Mouse (Mus musculus): Measurements from ENCODE around the gene Cbln1.

Gene Cbln1

DNA sequence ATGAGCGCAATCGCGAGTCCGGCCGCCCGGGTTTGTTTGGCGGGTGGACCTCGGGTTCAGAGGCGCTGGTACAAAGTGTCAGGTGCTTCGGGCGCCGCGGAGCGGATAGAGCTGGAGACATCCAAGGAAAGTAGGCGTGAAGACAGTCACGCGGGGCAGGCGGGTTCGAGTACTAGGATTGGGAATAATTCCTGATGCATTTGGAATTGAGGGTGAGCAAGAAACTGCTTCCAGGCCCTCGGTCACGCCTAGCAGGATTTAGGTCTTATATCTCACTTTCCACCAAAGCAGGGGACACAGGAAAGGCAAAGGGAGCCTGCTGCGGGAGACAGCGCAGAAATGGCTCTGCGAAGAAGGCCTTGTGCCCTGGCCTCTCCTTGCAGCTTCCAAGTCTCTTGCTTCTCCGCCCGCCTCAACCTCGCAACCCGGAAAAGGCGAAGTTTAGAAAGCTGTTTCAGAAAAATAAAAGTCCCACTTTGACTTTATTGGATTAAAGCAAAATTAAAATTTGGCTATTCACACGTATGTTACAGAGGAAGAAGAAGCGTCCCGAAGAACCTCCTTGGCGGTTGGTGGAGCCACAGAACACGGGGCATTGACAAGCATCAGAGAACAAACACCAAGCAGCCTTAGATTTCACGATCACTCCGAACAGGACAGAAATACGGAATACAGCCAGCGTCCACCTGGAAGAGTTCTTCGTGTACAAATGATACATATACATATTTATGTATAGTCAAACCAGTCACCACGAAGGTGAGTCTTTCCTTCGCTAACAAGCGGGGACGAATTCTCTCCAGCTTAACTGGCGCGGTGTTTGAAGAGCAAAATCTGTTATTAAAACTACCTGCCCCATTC lies 3.2 kb downstream of the Cbln1 start:
- no peak for DNase-seq

DNA sequence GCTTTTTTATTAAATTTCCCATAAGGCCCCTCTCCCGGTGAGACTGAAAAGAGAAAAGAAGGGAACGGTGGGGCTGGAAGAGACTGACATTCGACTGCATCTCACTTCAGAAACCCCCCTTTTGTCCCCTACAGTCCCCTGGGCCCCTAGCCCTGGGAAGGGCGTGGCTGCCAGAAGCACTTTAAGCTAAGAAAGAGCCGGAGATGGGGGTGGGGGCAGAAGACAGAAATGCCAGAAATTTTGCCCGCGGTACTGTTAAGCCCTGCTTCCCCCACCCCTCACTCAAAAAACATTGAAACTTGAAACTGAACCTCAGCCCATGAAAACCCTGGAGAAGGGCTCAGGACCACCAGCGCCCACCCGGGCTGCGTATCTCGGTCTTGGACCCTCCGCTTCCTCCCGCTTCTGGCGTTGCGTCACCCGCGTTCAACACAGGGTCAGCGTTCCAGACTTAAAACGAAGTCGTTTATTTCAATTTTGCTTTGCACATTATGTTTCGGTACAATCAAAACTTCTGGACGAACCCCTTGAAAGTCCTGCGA lies 3.9 kb downstream of the Cbln1 start:
- no peak for DNase-seq

DNA sequence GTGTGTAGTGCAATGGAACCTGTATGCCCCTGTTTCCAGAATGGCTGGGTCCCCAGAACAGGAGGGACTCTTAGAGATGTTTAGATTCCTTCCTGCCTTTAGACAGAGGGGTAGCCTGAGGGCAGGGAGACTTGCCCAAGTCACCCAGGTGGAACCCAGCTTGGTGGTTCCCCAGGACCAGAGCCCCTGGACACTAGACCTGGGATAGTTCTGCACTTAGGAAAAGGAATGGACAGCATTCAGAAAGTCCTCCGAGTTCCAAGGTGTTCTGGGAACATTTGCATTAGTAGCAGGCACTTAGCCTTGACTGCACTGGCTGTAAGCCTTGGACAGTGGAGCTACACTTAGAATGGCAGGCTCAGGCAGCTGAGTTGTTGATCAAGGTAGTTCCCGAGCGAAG lies 4.5 kb downstream of the Cbln1 start:
- DNase-seq, result no peak

DNA sequence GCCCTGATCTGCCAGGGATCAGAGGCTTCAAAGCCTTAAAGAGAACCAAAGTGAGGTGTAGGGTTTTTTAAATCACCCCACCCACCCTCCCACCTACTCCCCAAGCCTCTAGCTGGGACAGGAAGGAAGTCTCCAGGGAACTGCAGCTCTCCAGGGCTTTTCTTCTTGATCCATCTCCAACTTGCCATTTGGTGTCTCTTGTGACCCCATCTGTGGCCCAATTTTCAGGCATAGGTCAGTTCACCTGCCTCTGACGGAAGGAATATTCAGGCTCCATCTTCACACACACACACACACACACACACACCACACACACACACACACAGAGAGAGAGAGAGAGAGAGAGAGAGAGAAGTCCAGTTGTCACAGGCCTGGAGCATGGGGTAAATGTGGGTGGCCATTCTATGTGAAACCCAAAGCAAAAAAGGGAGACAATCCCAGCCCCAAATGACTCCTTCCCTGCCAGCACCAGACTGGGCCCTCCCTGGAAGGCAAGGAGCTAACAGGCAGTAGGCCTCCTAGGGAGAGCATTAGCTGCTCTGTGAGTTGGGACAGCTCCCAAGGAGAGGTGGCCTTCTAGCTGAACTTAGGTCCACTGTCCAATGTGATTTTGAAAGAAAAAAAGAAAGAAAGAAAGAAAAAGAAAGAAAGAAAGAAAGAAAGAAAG lies 5.3 kb downstream of the Cbln1 start:
- no peak for DNase-seq

DNA sequence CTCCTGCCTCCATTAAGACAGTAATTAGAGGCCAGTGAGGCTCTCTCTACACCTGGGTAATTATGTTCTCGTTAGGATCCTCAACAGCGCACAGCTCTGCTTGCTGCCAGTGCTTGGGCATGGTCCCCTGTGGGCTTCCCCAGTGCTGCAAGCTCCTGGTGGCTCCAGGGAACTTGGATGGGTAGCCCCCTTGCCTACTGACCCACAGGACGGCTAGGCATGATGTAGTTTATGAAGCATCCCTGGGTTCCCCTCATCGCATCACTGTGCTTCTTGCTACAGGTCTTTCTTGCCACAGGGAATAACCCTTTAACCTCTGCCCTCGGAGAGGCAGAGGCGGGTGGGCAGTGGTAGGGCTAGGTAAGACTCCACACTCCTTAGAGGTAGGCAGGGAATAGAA lies 6.1 kb downstream of the Cbln1 start:
- no peak for DNase-seq

DNA sequence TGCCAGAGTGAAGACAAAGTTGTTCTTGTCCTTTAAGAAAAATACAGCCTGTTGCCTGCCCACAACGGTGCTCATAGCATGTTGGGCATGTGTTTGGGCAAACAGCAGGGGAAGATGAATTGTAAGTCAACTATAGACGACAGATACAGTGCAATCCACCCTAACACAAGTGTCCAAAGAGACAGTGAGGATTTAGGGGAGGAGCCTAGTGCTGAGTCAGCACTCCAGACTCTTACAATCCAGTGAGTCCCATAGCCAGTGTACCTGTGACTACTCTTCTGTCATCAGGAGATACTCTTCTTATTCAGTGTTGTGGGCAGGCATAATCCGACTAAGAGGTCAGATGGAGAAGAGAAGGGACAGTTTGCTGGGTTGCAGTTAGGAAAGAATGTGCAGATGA lies 8.0 kb downstream of the Cbln1 start:
- no peak for DNase-seq

DNA sequence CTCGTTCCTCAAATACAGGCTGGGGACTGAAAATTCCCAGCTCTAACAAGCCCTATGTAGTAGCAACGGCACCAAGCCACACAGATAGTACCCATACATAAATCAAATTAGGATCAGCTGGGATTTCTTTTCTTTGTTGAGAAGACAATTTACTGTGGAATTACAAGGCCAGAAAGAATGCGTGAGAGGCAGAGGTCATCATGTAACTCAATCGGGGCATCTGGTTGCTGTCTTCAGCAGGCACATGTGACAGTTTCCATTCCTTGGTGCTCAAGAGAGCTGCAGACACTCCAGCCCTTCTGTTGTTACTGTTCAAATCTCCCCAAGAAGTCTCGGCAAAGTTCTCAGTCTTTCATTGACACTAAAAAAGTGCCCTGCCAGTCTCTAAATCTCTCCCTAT lies 10.6 kb downstream of the Cbln1 start:
- no peak for DNase-seq

DNA sequence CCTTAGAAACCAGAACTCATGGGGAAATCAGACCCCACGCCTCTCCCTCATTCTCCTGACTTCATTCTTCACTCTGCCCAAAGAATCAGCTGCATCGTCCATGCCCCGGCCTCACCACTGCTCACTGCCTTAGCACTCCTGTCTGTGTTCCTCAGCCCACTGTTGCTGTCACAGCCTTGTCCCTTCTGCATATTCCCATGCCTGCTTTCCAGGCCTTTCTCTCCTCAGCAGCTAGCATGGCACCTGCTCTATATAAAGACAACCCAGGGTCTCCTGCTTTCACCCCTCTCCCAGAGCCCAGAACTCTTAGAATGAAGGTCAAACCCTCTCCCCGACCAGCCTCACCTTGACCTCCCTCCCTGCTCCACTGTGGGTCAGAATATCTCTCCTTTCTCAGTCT lies 15.5 kb downstream of the Cbln1 start:
- no peak for DNase-seq

DNA sequence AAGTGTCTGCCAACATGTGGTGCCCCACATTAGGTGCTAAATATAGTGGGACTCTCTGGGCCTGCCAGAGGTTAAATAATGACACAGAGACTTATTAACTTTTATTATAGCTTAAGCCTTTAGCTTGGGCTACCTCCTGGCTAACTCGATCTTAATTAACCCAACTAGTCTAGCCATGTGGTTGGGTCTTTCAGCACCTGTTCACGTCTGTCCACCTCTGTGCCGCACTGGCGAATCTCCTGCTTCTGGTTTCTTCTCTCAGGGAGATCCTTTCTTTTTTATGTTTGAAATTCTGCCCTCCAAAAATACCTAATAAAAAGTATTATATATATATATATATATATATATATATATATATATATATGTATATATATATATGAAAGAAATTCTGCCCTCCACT lies 19.6 kb downstream of the Cbln1 start:
- DNase-seq, result no peak

DNA sequence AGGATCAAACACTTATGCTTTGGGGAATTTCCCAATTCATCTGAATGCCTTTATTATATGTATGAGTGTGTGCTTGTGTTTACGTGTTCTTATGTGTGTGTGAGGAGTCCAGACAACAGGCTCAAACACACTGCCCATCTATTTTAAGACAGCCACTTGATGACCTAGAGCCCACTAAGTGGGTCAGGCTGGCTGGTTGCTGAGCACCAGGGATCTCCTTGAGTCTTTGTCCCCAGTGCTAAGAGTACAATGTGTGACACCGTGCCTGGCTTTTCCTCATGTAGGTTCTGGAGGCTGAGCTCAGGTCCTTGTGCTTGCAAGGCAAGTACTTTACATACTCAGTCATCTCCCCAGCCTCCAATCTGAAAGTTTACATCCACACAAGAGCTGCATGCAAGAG lies 20.7 kb downstream of the Cbln1 start:
- no peak for DNase-seq

DNA sequence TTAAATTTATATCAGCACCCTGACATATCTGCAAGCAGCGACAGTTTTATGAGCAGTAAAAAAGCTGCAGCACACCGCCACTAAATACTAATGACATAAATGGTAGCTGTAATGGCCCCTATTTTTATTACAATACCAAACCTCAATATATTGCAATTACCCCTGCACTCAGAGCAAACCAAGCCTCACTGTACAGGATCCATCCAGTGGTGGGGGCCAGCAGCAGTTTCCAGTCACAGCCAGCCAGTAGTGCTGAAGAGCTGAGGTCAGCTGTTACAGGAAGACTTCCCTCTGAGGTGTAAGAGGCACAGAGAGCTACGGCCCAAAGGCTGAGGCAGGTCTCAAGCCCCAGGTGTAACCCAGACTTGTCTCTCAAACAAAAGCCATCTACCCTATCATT lies 37.8 kb downstream of the Cbln1 start:
- no peak for DNase-seq

DNA sequence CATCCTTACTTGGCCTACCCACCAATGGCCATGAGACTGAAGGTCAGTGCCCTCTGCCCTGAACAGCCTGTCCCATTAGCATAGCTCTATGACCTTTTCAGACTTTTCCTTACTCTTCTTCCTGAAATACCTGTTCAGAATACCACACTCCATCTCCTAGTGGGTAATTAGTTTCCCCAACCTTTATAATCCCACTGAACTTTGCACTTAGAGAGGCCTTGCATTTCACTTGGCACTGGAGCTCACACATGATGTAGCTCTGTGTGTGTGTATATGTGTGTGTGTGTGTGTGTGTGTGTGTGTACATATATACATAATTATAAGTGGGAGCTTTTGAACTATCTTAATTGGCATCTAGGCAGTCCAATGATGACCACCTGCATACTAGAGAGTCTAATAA lies 45.2 kb downstream of the Cbln1 start:
- no peak for DNase-seq

DNA sequence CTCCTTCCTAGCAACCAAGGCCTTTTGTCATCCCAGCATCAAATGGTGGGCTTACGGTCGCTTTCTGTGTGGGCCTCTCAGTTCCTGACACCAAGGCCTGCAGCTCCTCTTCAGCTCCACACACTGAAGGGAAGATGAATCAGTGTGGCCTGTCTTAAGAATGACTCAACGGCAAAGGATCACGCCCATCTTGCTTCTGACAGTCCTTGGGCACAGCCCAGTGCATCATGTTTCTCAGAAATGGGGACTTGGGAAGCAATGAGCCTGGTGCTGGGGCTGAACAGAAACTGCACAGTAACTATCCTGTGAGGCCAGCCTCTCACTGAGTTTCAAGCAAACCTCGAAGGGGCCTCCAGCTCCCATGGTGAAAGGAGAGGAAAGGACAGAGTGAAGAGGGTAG lies 47.7 kb downstream of the Cbln1 start:
- DNase-seq, result no peak

DNA sequence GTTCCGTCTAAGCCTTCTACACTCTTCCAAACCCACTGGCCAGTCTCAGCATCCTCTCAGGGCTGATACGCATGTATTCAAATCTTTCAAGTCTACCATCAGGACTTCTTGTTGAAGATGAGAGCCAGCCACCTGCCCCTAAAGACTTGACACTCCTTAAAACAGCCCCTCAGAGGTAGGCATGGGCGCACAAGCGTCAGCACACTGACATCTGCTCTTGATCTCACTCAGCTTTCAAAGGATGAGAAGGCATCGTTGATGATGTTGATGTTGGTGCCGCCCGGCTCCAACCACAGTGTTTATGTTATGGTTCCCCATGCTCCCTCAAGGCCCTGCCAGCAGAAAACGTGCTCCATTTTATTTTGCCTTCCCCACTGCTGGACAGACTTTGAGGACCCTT lies 50.7 kb downstream of the Cbln1 start:
- DNase-seq, result no peak

All from lung, adult 18-20 months (tissue).